Comparison of ENCODE assay signal across 8 mouse cellular contexts in the genomic region with DNA sequence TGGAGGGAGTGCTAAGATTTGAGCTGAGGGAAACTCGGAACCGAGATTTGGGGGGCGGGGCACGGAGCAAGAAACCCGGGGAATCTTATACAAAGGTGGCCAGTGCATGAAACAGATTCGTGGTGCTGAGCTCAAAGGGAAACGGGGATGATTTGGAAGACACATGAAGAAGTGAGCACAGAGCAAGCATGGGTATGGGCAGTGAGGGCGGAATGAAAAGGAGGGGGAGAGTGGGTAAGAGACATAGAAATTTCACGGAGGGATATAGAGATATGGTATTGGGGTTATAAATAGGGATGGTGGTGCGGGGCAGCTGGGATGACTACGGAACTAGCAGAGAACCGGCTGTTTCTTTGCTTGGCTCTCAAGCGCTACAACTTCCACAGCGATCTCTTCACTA. TPM values are rescaled to one million over a fixed set of nuclear protein-coding genes. Genes with fewer than 3 reads are reported as not detected.
DNase-seq lines count a peak whose midpoint lies in the region; ATAC-seq and TF ChIP-seq lines count a peak whose summit lies in the region.

No protein-coding gene starts in this region.

- intact Hi-C loops in heart, postnatal 25 days (cut with DNase I) = no loop called here

- H3K4me2 ChIP-seq in heart, embryonic 11.5 days = peak overlapping the region; percentile 62
- peak overlapping the region; percentile 47 for H3K4me2 ChIP-seq in intestine, embryonic 14.5 days (ENCODE audit: low read length)
- peak overlapping the region; percentile 45 for H3K4me2 ChIP-seq in midbrain, postnatal 0 days (ENCODE audit: low read depth, low read length, poor library complexity, severe bottlenecking)

- H3K9me3 ChIP-seq in heart, embryonic 11.5 days (replicated peaks; ENCODE audit: control insufficient read depth, low read length) = no peaks in the 10 kb centered on the region
- H3K9me3 ChIP-seq in intestine, embryonic 14.5 days (ENCODE audit: control insufficient read depth, low read length) = no peaks in the 10 kb centered on the region
- no peaks in the 10 kb centered on the region for H3K9me3 ChIP-seq in midbrain, postnatal 0 days (ENCODE audit: low read length)

- ATAC-seq in heart, embryonic 11.5 days (replicated peaks; ENCODE audit: insufficient number of reproducible peaks, low FRiP score, low TSS enrichment) = no peak
- ATAC-seq in intestine, embryonic 14.5 days (replicated peaks; ENCODE audit: low FRiP score, low TSS enrichment, low read depth) = 0 out of 2 replicates have a peak, but pooled peaks have one; percentile 62
- peak; percentile 71 for ATAC-seq in midbrain, postnatal 0 days (ENCODE audit: low FRiP score)

- no peaks in the 10 kb centered on the region for H3K27me3 ChIP-seq in heart, embryonic 11.5 days (ENCODE audit: control insufficient read depth, insufficient read depth, low read length)
- H3K27me3 ChIP-seq in intestine, embryonic 14.5 days (replicated peaks; ENCODE audit: control insufficient read depth, insufficient read depth, low read length) = no peaks in the 10 kb centered on the region
- no peaks in the 10 kb centered on the region for H3K27me3 ChIP-seq in midbrain, postnatal 0 days (ENCODE audit: insufficient read depth, low read length)

- H3K9ac ChIP-seq in heart, embryonic 11.5 days (ENCODE audit: low read depth, low read length) = peak overlapping the region; percentile 66
- H3K9ac ChIP-seq in intestine, embryonic 14.5 days (ENCODE audit: low read length) = peak overlapping the region; percentile 38
- H3K9ac ChIP-seq in midbrain, postnatal 0 days (replicated peaks; ENCODE audit: low read length, poor library complexity, severe bottlenecking) = peak overlapping the region; percentile 52; the same call in 1 of the 2 replicates

- WGBS in heart, embryonic 11.5 days (ENCODE audit: insufficient replicate concordance) = 18% methylated on average over 14 of the region's 14 CpGs
- 10% methylated on average over 14 of the region's 14 CpGs for WGBS in intestine, embryonic 14.5 days
- 15% methylated on average over 14 of the region's 14 CpGs for WGBS in midbrain, postnatal 0 days

- no peak for TF ChIP-seq CTCF in midbrain, postnatal 0 days (IDR thresholded peaks at IDR 0.05)

- H3K4me3 ChIP-seq in heart, embryonic 11.5 days (ENCODE audit: low read depth, low read length) = peak overlapping the region; percentile 50
- H3K4me3 ChIP-seq in intestine, embryonic 14.5 days (ENCODE audit: low read depth, low read length) = peak overlapping the region; percentile 51
- H3K4me3 ChIP-seq in midbrain, postnatal 0 days (ENCODE audit: low read depth, low read length) = peak overlapping the region; percentile 51

- H3K36me3 ChIP-seq in heart, embryonic 11.5 days (ENCODE audit: control insufficient read depth, insufficient read depth, low read length) = no peaks in the 10 kb centered on the region
- no peaks in the 10 kb centered on the region for H3K36me3 ChIP-seq in intestine, embryonic 14.5 days (ENCODE audit: control insufficient read depth, insufficient read depth, low read length)
- no peaks in the 10 kb centered on the region for H3K36me3 ChIP-seq in midbrain, postnatal 0 days (ENCODE audit: insufficient read depth, low read length)

- no peak overlapping the region for H3K27ac ChIP-seq in heart, embryonic 11.5 days (ENCODE audit: low read depth, low read length)
- H3K27ac ChIP-seq in intestine, embryonic 14.5 days (ENCODE audit: low read depth) = no peak overlapping the region
- H3K27ac ChIP-seq in midbrain, postnatal 0 days (ENCODE audit: low read depth, low read length) = peak overlapping the region; percentile 75

- DNase-seq in heart, postnatal 25 days (ENCODE audit: low spot score) = no peak
- DNase-seq in right cerebral cortex, adult 18-20 months = peak; percentile 2
- DNase-seq in right cerebral cortex, postnatal 4 days = no peak
- DNase-seq in intestine, embryonic 14.5 days (ENCODE audit: low spot score) = no peak
- no peak for DNase-seq in midbrain, postnatal 0 days (ENCODE audit: low spot score)
- no peak for DNase-seq in thymus, postnatal 36 days
- DNase-seq in embryo, embryonic 9.5 days (ENCODE audit: extremely low spot score) = no peak

- no peaks in the 10 kb centered on the region for H3K4me1 ChIP-seq in heart, embryonic 11.5 days (ENCODE audit: control insufficient read depth, insufficient read depth, low read length)
- H3K4me1 ChIP-seq in intestine, embryonic 14.5 days (replicated peaks; ENCODE audit: control insufficient read depth, insufficient read depth, low read length) = no peaks in the 10 kb centered on the region
- H3K4me1 ChIP-seq in midbrain, postnatal 0 days (ENCODE audit: insufficient read depth, low read length) = no peaks in the 10 kb centered on the region

RNA-seq across cellular contexts. Expression of a gene that starts 0.6 kb away (rescaled TPM):
- 8.9 and 10.3 TPM in 2 replicates for polyA plus RNA-seq in heart, embryonic 11.5 days (2014; fragmentation: Nextera tagmentation; extraction: Ambion mirVana)
- total RNA-seq in heart, postnatal 25 days (2021) = not detected
- polyA plus RNA-seq in intestine, embryonic 14.5 days (2014; fragmentation: Nextera tagmentation; extraction: Ambion mirVana) = 16.9 and 21.8 TPM in 2 replicates
- total RNA-seq in midbrain, postnatal 0 days (2014; rRNA removed) = 14.3 and 23.4 TPM in 2 replicates
- polyA plus RNA-seq in midbrain, postnatal 0 days (2015; fragmentation: Nextera tagmentation; extraction: Ambion mirVana) = 33.0 and 33.4 TPM in 2 replicates
